Mouse (Mus musculus): ENCODE measurements around the gene Adad2. TPM values are rescaled to one million over a fixed set of nuclear protein-coding genes. Genes with fewer than 3 reads are reported as not detected.

Gene Adad2
- total RNA-seq (2018; cell fraction: chromatin; rRNA removed), result not detected
- total RNA-seq (2018; cell fraction: cytosol; rRNA removed), result not detected
- total RNA-seq (2018; cell fraction: nucleus; rRNA removed), result not detected
- not detected in 3 replicates for polyA plus RNA-seq (2018)

DNA sequence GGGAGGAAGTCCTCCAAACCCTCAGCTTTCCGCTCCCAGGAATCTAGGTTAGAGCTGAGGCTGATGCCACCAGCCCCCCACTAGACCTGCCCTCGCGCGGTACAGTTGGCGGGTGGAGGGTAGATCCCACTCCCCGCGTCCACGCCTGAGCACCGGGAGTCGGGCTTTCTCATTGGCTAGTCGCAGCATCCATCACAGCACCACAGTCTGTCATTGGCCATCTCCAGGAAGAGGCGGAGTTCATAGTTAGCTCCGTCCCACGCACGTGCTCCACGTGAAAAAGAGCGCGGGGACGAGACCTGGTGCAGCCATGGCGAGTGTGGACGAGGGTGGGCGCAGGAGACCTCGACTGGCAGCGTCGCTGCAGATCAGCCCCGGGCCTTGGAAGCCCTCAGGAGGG, at the start of gene Adad2:
Gene Adad2 (plus strand): TSS at position 277 of the 400 bp plus-strand sequence.
- H3K27ac ChIP-seq, result no peak within 1 kb of the TSS
- H3K36me3 ChIP-seq (ENCODE audit: inconsistent target), result no peaks in the 10 kb centered on the region
- WGBS (ENCODE audit: missing documents), result 82% methylated on average over 24 of the region's 26 CpGs
- no peaks in the 10 kb centered on the region for H3K79me2 ChIP-seq (ENCODE audit: inconsistent target)
- H3K4me3 ChIP-seq (ENCODE audit: inconsistent target), result no peak within 1 kb of the TSS

DNA sequence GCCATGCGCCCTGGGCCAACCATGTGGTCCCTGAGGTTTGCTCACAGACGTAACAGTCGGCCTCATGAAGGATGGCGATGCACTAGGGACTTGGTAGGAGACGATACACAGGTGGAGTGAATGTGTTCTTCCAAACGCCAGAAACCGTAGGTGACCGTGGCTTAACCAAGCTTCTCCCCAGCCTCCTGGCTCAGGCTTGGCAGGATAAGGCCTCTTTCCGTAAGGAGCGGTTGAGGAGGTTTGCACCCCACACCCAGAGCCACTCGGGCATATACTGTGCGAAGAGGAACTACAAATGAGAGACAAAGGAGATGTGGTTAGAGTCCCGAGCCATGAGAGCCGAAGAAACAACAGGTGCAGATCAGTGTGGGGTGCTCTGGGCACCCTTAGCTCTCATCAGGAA, 48.7 kb upstream of the Adad2 start:
- peaks cover 14% of the 10 kb centered on the region for H3K79me2 ChIP-seq (ENCODE audit: inconsistent target)
- H3K4me3 ChIP-seq (ENCODE audit: inconsistent target), result no peak overlapping the region
- peaks cover 54% of the 10 kb centered on the region for H3K36me3 ChIP-seq (ENCODE audit: inconsistent target)
- 85% methylated on average over 12 of the region's 14 CpGs for WGBS (ENCODE audit: missing documents)
- H3K27ac ChIP-seq, result no peak overlapping the region

DNA sequence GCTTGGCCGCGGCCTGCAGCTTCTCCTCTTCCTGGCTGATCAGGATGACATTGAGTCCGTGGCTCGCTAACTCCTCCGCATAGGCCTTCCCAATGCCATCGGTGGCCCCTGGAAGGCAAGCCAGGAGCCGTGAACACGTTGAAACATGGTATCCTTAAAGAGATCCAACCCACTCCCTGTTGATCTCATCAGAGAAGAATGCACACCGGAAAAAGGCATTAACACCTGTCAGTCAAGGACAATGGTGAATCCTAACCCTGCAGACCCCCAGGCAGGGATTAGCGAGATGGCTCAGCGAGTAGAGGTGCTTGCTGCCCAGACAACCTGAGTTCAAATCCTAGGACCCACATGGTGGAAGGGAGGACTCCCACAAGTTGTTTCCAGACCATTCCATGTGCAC, 46.2 kb upstream of the Adad2 start:
- Histone ChIP-seq H3K36me3 (ENCODE audit: inconsistent target) (peaks cover 54% of the 10 kb centered on the region), H3K27ac (no peak overlapping the region), H3K4me3 (ENCODE audit: inconsistent target) (no peak overlapping the region), H3K79me2 (ENCODE audit: inconsistent target) (peaks cover 39% of the 10 kb centered on the region)
- WGBS (ENCODE audit: missing documents), result 96% methylated on average over 11 of the region's 11 CpGs

- 94% methylated on average over 9 of the region's 9 CpGs for WGBS (ENCODE audit: missing documents)
- no peak overlapping the region for H3K27ac ChIP-seq
- peaks cover 58% of the 10 kb centered on the region for H3K79me2 ChIP-seq (ENCODE audit: inconsistent target)
- H3K36me3 ChIP-seq (ENCODE audit: inconsistent target), result peaks cover 37% of the 10 kb centered on the region
- no peak overlapping the region for H3K4me3 ChIP-seq (ENCODE audit: inconsistent target)
Observed at GRCm38 (mm10) chr8:119568251-119568650, 44.3 kb upstream of the Adad2 start.

GRCm38 (mm10) chr8:119568951-119569350, 43.6 kb upstream of the Adad2 start:
- Histone ChIP-seq H3K27ac (no peak overlapping the region), H3K4me3 (ENCODE audit: inconsistent target) (no peak overlapping the region), H3K79me2 (ENCODE audit: inconsistent target) (peaks cover 65% of the 10 kb centered on the region), H3K36me3 (ENCODE audit: inconsistent target) (peaks cover 30% of the 10 kb centered on the region)
- WGBS (ENCODE audit: missing documents), result 92% methylated on average over 7 of the region's 7 CpGs

DNA sequence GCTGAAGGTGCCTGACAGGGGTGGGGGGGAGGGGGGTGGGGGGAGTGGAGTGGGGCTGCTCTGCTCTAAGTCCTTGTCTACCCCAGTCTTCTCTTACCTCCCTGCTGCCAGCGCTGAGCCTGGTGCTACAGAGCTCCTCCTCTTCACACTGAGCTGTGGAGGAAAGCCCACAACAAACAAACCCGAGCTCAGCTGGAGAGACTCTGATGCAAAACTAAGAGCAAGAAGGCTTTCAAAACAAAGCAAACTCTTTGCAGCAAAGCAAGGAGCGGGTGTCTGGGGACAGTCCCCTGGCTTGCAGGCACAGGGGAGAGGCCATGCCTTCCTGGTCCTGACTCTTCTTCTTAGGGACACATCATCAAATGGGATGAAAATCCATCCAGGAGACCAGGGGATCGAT, 42.7 kb upstream of the Adad2 start:
- WGBS (ENCODE audit: missing documents), result 96% methylated on average over 4 of the region's 4 CpGs
- no peak overlapping the region for H3K27ac ChIP-seq
- peaks cover 73% of the 10 kb centered on the region for H3K79me2 ChIP-seq (ENCODE audit: inconsistent target)
- no peak overlapping the region for H3K4me3 ChIP-seq (ENCODE audit: inconsistent target)
- peaks cover 21% of the 10 kb centered on the region for H3K36me3 ChIP-seq (ENCODE audit: inconsistent target)

GRCm38 (mm10) chr8:119571135-119571534, 41.4 kb upstream of the Adad2 start:
- WGBS (ENCODE audit: missing documents), result 69% methylated on average over 6 of the region's 6 CpGs
- no peak overlapping the region for H3K4me3 ChIP-seq (ENCODE audit: inconsistent target)

DNA sequence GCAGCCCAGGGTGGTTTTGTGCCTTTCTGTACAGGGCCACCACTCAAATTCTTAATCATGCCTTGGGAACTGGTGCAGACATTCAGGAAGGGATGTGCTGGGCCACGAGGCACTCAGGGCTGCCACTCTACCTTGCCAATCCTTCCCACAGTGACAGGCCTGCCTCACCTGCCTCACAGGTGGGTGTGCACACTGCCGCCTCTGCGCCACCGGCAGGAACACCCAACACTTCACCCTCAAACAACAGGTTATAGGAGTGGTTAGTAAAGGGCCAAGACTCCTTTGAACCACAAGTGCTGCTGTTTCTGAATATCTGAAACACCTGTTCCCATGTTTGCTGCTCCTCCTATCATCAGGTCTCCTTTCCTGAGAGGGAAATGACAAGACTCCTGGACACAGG, 40.1 kb upstream of the Adad2 start:
- no peak overlapping the region for H3K27ac ChIP-seq
- no peak overlapping the region for H3K4me3 ChIP-seq (ENCODE audit: inconsistent target)
- H3K36me3 ChIP-seq (ENCODE audit: inconsistent target), result no peaks in the 10 kb centered on the region
- peaks cover 73% of the 10 kb centered on the region for H3K79me2 ChIP-seq (ENCODE audit: inconsistent target)
- 95% methylated on average over 4 of the region's 4 CpGs for WGBS (ENCODE audit: missing documents)

More at GRCm38 (mm10) chr8:119571135-119571534, 41.4 kb upstream of the Adad2 start:
- no peak overlapping the region for H3K27ac ChIP-seq
- H3K36me3 ChIP-seq (ENCODE audit: inconsistent target), result peaks cover 8% of the 10 kb centered on the region; the same call in 1 of the 2 replicates
- peaks cover 73% of the 10 kb centered on the region for H3K79me2 ChIP-seq (ENCODE audit: inconsistent target)

DNA sequence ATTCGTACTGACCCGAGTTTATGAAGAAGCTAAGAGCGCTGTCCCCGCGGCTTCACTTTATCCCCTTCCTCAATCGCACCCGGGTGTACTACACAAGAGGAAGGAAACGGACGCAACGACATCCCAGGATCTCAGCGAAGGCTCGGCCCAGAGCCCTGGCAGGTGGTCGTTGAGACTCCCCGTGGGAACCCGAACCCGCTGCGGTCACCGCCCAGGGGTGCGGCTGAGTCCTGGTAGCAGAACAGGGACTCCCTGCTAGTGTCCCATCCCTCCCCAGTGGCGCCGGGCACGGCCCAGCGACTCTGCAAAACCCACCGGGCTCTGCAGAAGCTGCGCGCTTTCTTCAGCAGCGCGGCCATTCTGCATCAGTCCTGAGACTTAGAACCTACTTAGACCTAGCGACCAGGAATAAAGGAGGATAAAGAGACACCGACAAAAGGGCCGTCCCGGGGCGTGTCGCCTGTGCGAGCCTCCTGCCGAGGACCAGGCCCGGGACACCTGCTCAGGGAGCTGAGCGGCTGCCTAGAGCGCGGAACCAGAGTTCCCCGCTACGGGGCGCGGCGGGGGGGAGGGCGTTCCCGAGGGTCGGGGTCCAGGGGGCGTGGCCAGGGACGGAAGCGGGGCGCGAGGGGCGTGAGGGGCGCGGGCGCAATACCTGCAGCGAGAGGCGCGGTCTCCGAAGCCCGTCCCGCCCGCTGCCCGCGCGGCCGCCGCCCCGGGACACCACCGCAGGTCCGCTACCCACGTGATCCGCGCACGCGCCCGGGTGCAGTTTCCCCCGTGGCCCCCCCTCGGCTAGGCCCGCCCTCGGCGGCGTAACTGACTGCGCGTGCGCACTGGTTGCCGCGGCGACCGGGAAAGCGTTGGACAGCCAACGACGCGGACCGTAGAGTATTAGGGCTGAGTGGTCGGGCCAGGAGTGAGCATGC, 37.8 kb upstream of the Adad2 start, which contains the start of the genes Hsdl1 and Dnaaf1:
Gene Hsdl1 (minus strand): TSS at position 747 of the 929 bp plus-strand sequence.
Gene Dnaaf1 (plus strand): TSS at position 799 of the 929 bp plus-strand sequence.
- Histone ChIP-seq H3K27ac (no peak within 1 kb of the TSS), H3K36me3 (ENCODE audit: inconsistent target) (no peaks in the 10 kb centered on the region), H3K79me2 (ENCODE audit: inconsistent target) (peaks cover 51% of the 10 kb centered on the region), H3K4me3 (ENCODE audit: inconsistent target) (peak within 1 kb of the TSS; percentile 64)
- under 1% methylated on average over 81 of the region's 97 CpGs for WGBS (ENCODE audit: missing documents)

- Histone ChIP-seq H3K79me2 (ENCODE audit: inconsistent target) (peaks cover 44% of the 10 kb centered on the region), H3K27ac (no peak overlapping the region), H3K36me3 (ENCODE audit: inconsistent target) (no peaks in the 10 kb centered on the region), H3K4me3 (ENCODE audit: inconsistent target) (no peak overlapping the region; the same call in 1 of the 2 replicates)
- WGBS (ENCODE audit: missing documents), result 4% methylated on average over 16 of the region's 16 CpGs
Observed at GRCm38 (mm10) chr8:119575366-119575726, 37.2 kb upstream of the Adad2 start.

DNA sequence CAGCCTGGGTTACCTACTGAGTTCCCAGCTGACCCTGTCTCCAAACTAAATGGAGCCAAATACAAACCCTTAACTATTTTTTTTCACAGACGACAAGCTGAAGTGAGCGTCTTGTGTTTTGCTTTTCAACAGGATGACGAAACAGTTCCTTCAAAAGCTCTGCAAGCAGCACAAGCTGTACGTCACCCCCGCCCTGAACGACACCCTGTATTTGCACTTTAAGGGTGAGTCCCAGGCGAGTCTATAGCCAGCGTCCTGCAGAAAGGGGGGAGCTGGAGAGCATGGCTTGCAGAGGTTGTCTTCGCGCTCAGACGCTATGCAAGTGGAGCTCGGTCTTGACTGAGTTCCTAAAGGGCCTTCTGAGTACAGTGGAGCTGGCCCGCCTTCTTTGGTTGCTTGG, 33.5 kb upstream of the Adad2 start:
- H3K79me2 ChIP-seq (ENCODE audit: inconsistent target), result peaks cover 7% of the 10 kb centered on the region
- H3K36me3 ChIP-seq (ENCODE audit: inconsistent target), result no peaks in the 10 kb centered on the region
- no peak overlapping the region for H3K4me3 ChIP-seq (ENCODE audit: inconsistent target)
- WGBS (ENCODE audit: missing documents), result 56% methylated on average over 13 of the region's 13 CpGs
- H3K27ac ChIP-seq, result no peak overlapping the region

DNA sequence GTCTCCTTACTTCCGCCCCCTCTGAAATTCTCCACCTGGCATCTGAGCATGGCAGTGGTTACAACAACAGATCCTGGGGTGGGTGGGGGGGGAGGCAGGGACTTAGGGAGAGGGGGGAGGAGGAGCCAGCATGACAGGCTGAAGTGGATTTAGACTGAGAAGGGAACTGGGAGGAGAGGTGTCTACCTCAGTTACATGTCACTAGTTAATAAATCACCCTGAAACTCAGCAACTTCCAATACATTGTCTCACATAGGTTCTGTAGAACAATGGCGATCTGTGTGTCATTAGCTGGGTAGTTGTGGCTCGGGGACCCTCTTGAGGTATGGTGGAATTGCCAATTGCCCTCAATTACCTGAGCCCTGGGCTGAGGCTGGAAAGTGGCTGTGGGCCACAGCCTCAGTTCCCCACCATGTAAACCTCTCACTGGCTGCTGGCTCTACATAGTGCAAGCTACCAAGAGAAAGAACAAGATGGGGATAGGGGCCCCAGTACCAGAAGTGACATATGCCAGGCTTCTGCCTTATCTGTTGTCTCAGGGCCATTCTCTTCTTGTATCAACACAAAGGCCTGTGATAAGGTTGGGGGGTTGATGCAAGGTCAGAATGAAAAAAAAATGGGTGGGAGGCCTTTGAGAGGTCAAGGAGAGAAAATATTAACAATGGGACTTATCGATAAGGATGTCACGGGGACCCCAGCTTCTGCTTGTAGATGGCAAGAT, 31.9 kb upstream of the Adad2 start:
- no peak overlapping the region for H3K27ac ChIP-seq
- no peak overlapping the region for H3K4me3 ChIP-seq (ENCODE audit: inconsistent target)
- no peaks in the 10 kb centered on the region for H3K79me2 ChIP-seq (ENCODE audit: inconsistent target)
- H3K36me3 ChIP-seq (ENCODE audit: inconsistent target), result no peaks in the 10 kb centered on the region
- 92% methylated on average over 5 of the region's 5 CpGs for WGBS (ENCODE audit: missing documents)

DNA sequence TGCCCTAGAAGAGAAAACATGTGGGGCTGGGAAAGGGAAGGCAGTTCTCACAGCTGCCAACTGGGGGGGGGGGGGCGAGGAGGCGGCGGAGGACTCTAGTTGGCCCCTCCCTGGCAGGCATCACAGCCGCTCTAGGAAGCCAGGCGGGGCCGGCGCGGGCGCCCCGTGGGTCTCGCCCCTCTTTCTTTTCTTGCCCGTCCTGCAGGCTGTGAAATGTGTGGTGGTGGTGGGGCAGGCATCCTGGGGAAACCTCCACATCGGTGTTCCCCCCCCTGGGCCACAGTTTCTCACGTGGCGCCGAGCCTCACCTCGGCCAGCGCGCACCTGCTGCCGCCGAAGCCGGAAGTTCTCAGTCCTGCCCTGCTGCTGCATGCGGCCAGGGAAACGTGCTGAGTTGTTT, 26.6 kb upstream of the Adad2 start:
- no peaks in the 10 kb centered on the region for H3K36me3 ChIP-seq (ENCODE audit: inconsistent target)
- 14% methylated on average over 20 of the region's 24 CpGs for WGBS (ENCODE audit: missing documents)
- no peak overlapping the region for H3K4me3 ChIP-seq (ENCODE audit: inconsistent target)
- H3K27ac ChIP-seq, result no peak overlapping the region
- no peaks in the 10 kb centered on the region for H3K79me2 ChIP-seq (ENCODE audit: inconsistent target)

- Histone ChIP-seq H3K4me3 (ENCODE audit: inconsistent target) (no peak overlapping the region), H3K79me2 (ENCODE audit: inconsistent target) (no peaks in the 10 kb centered on the region), H3K27ac (no peak overlapping the region), H3K36me3 (ENCODE audit: inconsistent target) (no peaks in the 10 kb centered on the region)
- WGBS (ENCODE audit: missing documents), result 75% methylated on average over 4 of the region's 4 CpGs
Observed at GRCm38 (mm10) chr8:119588321-119588720, 24.2 kb upstream of the Adad2 start.

DNA sequence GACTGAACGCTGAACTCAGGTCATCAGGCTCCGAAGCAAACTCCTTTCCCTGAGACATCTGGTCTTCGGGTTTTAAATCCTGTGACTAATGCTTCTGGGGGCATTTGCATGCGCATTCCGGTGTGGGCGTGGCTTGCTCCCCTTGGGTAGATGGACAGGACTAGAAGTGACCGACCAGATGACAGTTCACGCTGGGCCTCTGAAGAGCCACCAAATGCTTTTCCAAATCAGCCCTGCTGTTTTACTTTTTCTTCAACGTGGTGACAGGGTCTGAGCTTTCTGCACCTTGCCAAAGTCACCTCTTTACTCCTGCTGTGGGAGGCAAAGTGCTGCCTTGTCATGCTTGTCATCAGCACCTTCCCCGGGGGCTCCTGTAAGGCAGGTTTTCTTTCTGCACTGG, 23.7 kb upstream of the Adad2 start:
- Histone ChIP-seq H3K79me2 (ENCODE audit: inconsistent target) (no peaks in the 10 kb centered on the region), H3K27ac (no peak overlapping the region), H3K36me3 (ENCODE audit: inconsistent target) (no peaks in the 10 kb centered on the region), H3K4me3 (ENCODE audit: inconsistent target) (no peak overlapping the region)
- 75% methylated on average over 10 of the region's 10 CpGs for WGBS (ENCODE audit: missing documents)

All from macrophage (primary cell).